Mouse (Mus musculus): Measurements from ENCODE around the gene Clybl.

DNA sequence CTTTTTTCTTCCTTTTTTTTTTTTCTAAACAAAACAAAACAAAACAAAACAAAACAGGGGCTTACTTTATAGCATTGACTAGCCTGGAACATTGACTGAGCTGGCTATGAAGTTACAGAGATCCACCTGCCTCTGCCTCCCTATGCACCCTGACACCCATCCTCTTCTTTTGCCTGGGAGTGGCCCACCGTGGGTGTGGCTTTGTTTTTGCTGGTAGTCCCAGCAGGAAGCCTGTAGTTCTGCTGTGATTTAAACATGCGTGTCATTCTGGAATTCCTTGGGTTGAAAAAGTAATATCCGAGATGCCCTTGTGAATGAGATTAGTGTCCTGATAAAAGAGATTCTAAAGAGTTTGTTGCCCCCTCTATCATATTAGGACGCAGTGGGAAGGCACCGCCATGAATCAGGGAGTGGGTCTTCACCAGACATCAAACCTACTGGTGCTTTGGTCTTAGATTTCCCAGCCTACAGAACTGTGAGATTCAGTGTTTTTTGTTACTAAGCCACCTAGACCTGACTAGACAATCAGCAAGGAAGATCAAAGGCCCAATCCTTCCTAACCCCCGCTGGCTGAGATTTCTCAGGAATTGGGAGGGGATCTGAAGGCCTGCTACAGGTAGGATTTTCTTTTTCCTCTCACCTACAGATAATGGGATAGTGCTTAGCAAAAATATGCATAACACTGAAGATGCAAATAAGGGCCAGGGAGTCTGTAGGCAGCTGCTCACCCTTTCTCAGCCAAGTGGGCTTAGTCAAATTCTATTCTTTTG, 160.3 kb downstream of the Clybl start:
- no peak for TF ChIP-seq POLR2A (IDR thresholded peaks at IDR 0.05; ENCODE audit: low read depth, low read length)
- TF ChIP-seq CTCF (conservative IDR thresholded peaks at IDR 0.05; ENCODE audit: insufficient read depth, insufficient read length, low read depth, low read length): no peak
